Mouse (Mus musculus) activated CD4-positive, CD25-positive, alpha-beta regulatory T cell (primary cell): ENCODE measurements around the gene Rec8. TPM values are rescaled to one million over a fixed set of nuclear protein-coding genes. Genes with fewer than 3 reads are reported as not detected.

Experiments
- polyA plus RNA-seq, 2 experiments: library from polyadenylated mRNA; unstranded; fragments of 100-300 nt; shearing (Covaris generic); gene quantifications; one replicate each; pipeline ENCODE4 v1.2.1; 2017

The Rec8 gene
- polyA plus RNA-seq, result 1 to 10 TPM; 2.8 to 5.6 TPM

GRCm38 (mm10) chr14:55617822-55618221 lies at the start of gene Rec8:
TSS of gene Rec8 (plus strand) at chr14:55618037.

GRCm38 (mm10) chr14:55575302-55575701 lies 42.5 kb upstream of the Rec8 start, which contains the start of gene Fitm1:
TSS of gene Fitm1 (plus strand) at chr14:55575617.

GRCm38 (mm10) chr14:55577871-55578667 lies 39.8 kb upstream of the Rec8 start, which contains the start of gene Psme1:
TSS of gene Psme1 (plus strand) at chr14:55578123.

GRCm38 (mm10) chr14:55584702-55585565 lies 32.9 kb upstream of the Rec8 start, which contains the start of gene Emc9:
TSS of gene Emc9 (minus strand) at chr14:55585302.

GRCm38 (mm10) chr14:55590748-55591330 lies 27.0 kb upstream of the Rec8 start, which contains the start of gene Psme2:
TSS of gene Psme2 (minus strand) at chr14:55591113.

GRCm38 (mm10) chr14:55591331-55591891 lies 26.4 kb upstream of the Rec8 start, which contains the start of gene Rnf31:
TSS of gene Rnf31 (plus strand) at chr14:55591708.

GRCm38 (mm10) chr14:55603271-55603632 lies 14.6 kb upstream of the Rec8 start, which contains the start of gene Irf9:
TSS of gene Irf9 (plus strand) at chr14:55603571.

GRCm38 (mm10) chr14:55635523-55636007 lies 17.7 kb downstream of the Rec8 start, which contains the start of gene Ipo4:
TSS of gene Ipo4 (minus strand) at chr14:55635957.

GRCm38 (mm10) chr14:55637795-55638194 lies 20.0 kb downstream of the Rec8 start, which contains the start of gene Gm49378:
TSS of gene Gm49378 (minus strand) at chr14:55637895.

GRCm38 (mm10) chr14:55643060-55643907 lies 25.4 kb downstream of the Rec8 start, which contains the start of gene Tm9sf1:
TSS of gene Tm9sf1 (minus strand) at chr14:55643806.

GRCm38 (mm10) chr14:55649884-55650283 lies 32.0 kb downstream of the Rec8 start, which contains the start of gene Tssk4:
TSS of gene Tssk4 (plus strand) at chr14:55650184.

GRCm38 (mm10) chr14:55659960-55660573 lies 42.2 kb downstream of the Rec8 start, which contains the start of gene Mdp1:
TSS of gene Mdp1 (minus strand) at chr14:55660508.

GRCm38 (mm10) chr14:55671833-55672740 lies 54.2 kb downstream of the Rec8 start, which contains the start of the genes Gmpr2 and Nedd8:
TSS of gene Gmpr2 (plus strand) at chr14:55671941.
TSS of gene Nedd8 (minus strand) at chr14:55672124.

Other genes starting within 250 kb of the Rec8 start
- gene Dhrs4, start 139.3 kb upstream of the Rec8 start, polyA plus RNA-seq, result 10 to 100 TPM; 46.9 to 50.3 TPM
- gene Carmil3, start 127.4 kb upstream of the Rec8 start, polyA plus RNA-seq, result 1 to 10 TPM in 1 of 2 experiments, under 1 TPM in 1; 0.97 to 1.0 TPM
- gene Cpne6, start 107.6 kb upstream of the Rec8 start, polyA plus RNA-seq, result under 1 TPM in 1 of 2 experiments, not detected in 1; 0.75 TPM
- gene Nrl, start 93.1 kb upstream of the Rec8 start, polyA plus RNA-seq, result under 1 TPM; 0.11 to 0.16 TPM
- gene Pck2, start 77.8 kb upstream of the Rec8 start, polyA plus RNA-seq, result 10 to 100 TPM in 1 of 2 experiments, 1 to 10 TPM in 1; 9.6 to 27.7 TPM
- gene Dcaf11, start 58.0 kb upstream of the Rec8 start, polyA plus RNA-seq, result 100 to 1,000 TPM; 127 to 137 TPM
- gene A730061H03Rik, start 57.6 kb upstream of the Rec8 start, polyA plus RNA-seq, result 1 to 10 TPM; 2.3 to 5.0 TPM
- gene Fitm1, start 42.4 kb upstream of the Rec8 start, polyA plus RNA-seq, result not detected
- 1,000 to 10,000 TPM; 1,262 to 1,326 TPM for gene Psme1, start 39.9 kb upstream of the Rec8 start, polyA plus RNA-seq
- 10 to 100 TPM; 29.1 to 38.6 TPM for gene Emc9, start 32.7 kb upstream of the Rec8 start, polyA plus RNA-seq
- 1,000 to 10,000 TPM; 1,039 to 1,128 TPM for gene Psme2, start 26.9 kb upstream of the Rec8 start, polyA plus RNA-seq
- 10 to 100 TPM; 30.5 to 62.2 TPM for gene Rnf31, start 26.3 kb upstream of the Rec8 start, polyA plus RNA-seq
- gene Irf9, start 14.5 kb upstream of the Rec8 start, polyA plus RNA-seq, result 100 to 1,000 TPM; 169 to 197 TPM
- gene Ipo4, start 17.9 kb downstream of the Rec8 start, polyA plus RNA-seq, result 10 to 100 TPM; 31.1 to 45.2 TPM
- 1 to 10 TPM; 1.6 to 2.2 TPM for gene Gm49378, start 19.9 kb downstream of the Rec8 start, polyA plus RNA-seq
- 10 to 100 TPM; 64.4 to 75.6 TPM for gene Tm9sf1, start 25.8 kb downstream of the Rec8 start, polyA plus RNA-seq
- gene Tssk4, start 32.1 kb downstream of the Rec8 start, polyA plus RNA-seq, result 1 to 10 TPM; 1.3 to 1.6 TPM
- 100 to 1,000 TPM; 101 to 105 TPM for gene Mdp1, start 42.5 kb downstream of the Rec8 start, polyA plus RNA-seq
- 10 to 100 TPM; 34.4 to 55.8 TPM for gene Gmpr2, start 53.9 kb downstream of the Rec8 start, polyA plus RNA-seq
- gene Nedd8, start 54.1 kb downstream of the Rec8 start, polyA plus RNA-seq, result 100 to 1,000 TPM; 479 to 482 TPM
- 10 to 100 TPM; 50.8 to 60.2 TPM for gene Tinf2, start 63.8 kb downstream of the Rec8 start, polyA plus RNA-seq
- under 1 TPM; 0.32 to 0.81 TPM for gene Tgm1, start 95.9 kb downstream of the Rec8 start, polyA plus RNA-seq
- gene Rabggta, start 104.2 kb downstream of the Rec8 start, polyA plus RNA-seq, result 10 to 100 TPM; 57.8 to 79.6 TPM
- gene Dhrs1, start 127.7 kb downstream of the Rec8 start, polyA plus RNA-seq, result 10 to 100 TPM; 39.5 to 63.1 TPM
- 10 to 100 TPM; 38.9 to 45.7 TPM for gene Nop9, start 127.7 kb downstream of the Rec8 start, polyA plus RNA-seq
- gene Cideb, start 140.4 kb downstream of the Rec8 start, polyA plus RNA-seq, result not detected
- gene Ltb4r2, start 143.4 kb downstream of the Rec8 start, polyA plus RNA-seq, result under 1 TPM; 0.17 to 0.21 TPM
- 10 to 100 TPM; 13.2 to 19.4 TPM for gene Ltb4r1, start 147.9 kb downstream of the Rec8 start, polyA plus RNA-seq
- gene Adcy4, start 166.1 kb downstream of the Rec8 start, polyA plus RNA-seq, result under 1 TPM; 0.16 to 0.32 TPM
- 100 to 1,000 TPM in 1 of 2 experiments, 10 to 100 TPM in 1; 72.7 to 103 TPM for gene Ripk3, start 170.8 kb downstream of the Rec8 start, polyA plus RNA-seq
- not detected for gene Nfatc4, start 205.1 kb downstream of the Rec8 start, polyA plus RNA-seq
- gene Nynrin, start 236.0 kb downstream of the Rec8 start, polyA plus RNA-seq, result under 1 TPM; 0.15 to 0.99 TPM